Mouse (Mus musculus): ENCODE data around the gene Glb1l3.

DNA sequence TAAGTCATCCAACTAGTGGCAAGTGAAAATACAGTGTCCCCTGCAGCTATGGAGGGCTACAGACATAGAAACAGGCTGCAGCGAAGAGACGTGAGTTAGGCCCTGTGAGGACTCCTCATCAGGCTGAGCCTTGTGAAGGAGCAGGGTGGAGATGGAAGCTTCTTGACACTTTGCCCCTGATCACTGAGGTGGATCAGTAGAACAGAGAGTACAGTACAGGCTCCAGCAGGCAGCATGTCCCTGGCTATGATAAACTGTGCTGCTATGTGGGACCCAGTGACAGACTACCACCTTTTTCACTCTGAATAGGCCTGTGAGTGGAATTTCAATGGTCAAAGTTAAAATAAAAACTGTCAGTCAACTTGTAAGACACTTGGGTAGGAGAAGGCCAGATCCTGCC is 60.3 kb downstream of the Glb1l3 start:
- no peak for TF ChIP-seq POLR2A (IDR thresholded peaks at IDR 0.05; ENCODE audit: low read depth, low read length)
- no peak for TF ChIP-seq CTCF (conservative IDR thresholded peaks at IDR 0.05; ENCODE audit: insufficient read depth, insufficient read length, low read depth, low read length)
